Mouse (Mus musculus): ENCODE data around the gene Tas1r1.

Gene Tas1r1

DNA sequence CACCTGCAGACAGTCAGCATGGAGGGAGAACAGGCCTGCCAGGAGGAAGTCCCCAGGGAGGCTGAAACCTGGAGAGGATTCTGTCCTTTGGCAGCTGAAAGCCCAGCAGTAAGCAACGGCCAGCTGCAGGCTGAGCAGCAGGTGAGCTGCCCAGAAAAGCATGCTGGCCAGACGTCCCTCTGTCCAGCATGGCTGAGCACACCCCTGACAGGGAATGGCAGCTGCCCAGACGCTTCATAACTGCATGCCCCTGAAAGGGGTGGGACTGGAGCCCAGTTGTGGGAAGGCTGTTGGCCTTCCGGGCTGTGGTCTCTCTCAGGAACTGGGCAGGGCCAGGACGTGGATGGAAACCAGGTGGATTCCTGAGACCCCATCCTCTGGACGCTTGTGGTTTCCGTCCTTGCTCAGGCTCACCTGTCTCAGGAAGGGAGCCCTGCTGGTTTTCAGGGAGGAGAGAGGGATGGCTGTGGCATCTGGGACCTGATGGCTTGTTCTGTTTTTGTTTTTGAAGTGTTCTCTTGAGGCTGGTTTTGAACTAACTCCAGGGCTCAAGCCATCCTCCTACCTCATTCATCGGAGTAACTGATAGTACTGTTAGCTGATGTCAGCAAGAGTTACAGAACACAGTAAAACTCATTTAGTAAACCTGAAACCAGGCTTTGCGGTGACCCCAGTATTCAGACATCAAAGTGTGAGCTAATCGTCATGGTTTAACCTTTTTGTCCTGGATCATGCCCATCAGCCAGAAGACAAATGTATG lies at the start of gene Tas1r1:
Gene Tas1r1 (minus strand): TSS at position 344 of the 760 bp plus-strand sequence.
- no peak for DNase-seq (ENCODE audit: low read depth, low spot score)

DNA sequence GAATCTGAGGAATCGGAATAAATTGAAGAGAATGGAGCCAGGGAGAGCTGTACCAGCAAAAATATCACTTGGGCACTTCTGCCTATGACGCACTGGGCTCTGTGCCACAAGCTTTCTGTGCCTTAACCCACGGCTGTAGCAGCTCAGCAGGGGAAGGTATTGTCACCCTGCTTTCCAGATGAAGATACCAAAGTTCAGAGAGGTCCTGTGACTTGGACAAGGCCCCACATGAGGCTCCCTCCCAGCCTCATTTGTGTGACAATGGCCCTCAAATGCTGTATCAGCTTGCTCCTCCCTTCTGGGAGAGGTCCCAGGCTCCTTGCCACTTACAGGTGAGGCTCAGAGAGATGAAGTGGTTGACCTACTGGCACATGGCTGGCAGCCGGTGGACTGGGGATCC lies 49.8 kb upstream of the Tas1r1 start:
- no peak for DNase-seq (ENCODE audit: low read depth, low spot score)

DNA sequence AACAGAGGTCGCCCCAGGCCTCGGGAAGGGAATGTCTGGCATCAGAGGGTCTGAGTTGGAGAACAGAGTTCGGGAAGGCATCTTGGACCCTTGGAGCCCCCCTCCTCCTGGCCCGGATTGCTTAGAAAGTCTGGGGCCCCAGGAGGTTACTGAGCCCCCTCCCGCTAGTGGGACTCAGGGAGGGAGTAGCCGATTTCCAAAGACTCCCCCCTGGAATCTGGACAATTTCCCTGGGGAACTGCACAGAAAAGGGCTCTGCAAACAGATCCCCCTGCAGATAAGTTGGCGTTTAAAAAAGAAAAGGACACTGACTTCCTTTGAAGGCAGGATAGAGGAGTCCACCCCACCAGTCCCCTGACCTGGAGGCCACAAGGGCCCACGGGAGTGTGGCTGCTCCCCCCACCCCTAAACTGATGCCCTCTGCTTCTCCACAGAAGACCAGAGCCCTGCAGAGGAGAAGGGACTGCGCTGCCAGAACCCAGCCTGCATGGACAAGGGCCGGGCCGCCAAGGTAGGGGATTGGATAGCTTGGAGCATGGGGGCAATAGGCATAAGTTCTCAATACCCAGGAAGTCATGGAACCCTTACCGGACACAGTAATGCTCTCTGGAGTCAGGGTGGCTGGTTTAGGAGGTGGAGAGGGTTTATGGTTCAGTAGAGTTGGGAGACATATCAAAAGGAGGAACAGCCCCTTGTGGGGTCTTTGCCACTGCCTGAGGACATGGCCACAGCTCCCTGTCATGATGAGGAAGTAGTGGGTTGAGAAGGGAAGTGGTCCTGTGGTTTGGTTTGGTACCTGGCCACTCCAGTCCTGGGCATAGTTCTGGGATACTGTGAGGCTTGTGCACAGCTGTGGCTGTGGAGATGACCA lies 49.1 kb upstream of the Tas1r1 start:
- DNase-seq (ENCODE audit: low read depth, low spot score): no peak

DNA sequence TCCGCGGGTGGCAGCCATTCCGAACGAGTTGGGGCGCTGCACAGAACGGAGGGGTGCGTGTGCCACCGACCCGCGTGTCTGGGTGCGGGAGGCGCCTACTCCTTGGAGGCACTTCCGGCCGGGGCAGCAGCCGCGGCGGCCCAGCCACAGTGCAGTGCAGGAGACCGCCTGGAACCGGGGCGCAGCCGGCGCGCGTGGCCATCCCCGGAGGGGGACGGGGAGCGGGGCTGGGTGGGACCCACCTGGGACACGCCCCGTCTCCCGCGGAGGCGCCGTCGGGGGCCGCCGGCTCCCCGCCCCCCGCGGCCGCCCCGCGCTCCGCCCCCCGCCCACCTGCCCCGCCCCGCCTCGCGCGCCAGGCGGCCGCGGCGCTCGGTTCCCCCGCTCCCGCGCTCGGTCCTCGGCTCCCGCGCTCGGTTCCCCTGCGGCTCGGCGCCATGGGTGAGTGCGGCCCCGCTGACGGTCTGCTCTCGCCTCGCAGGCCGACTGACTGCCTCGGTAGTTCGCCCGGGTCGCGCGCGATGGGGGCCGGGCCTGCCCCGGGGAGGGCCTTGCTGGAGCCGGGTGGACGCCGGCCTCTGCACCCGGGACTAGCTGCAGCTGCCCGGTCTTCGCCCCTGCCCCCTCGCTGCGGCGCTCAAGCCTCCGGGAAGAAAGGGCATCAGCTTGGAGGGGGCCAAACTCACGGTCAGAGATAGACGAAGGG lies 48.3 kb upstream of the Tas1r1 start:
- no peak for DNase-seq (ENCODE audit: low read depth, low spot score)

DNA sequence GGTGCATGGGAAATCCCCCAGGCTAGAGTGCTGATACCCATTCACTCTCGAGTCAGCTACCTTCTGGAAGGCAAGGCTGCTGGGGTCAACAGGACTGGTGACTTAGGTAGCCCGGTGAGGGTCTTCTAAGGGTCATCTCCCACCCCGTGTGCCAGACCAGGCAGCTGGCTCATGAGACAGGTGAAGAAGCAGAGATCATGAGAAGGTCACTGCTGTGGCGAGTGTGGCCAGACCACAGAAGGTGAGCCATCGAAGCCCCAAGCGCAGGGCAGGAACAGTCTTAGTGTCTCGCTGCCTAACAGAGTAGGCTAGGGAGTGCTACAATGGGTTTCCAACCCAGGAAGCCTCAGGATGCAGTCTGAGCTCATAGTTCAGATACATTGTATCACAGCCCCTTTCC lies 46.2 kb upstream of the Tas1r1 start:
- DNase-seq (ENCODE audit: low read depth, low spot score): no peak

DNA sequence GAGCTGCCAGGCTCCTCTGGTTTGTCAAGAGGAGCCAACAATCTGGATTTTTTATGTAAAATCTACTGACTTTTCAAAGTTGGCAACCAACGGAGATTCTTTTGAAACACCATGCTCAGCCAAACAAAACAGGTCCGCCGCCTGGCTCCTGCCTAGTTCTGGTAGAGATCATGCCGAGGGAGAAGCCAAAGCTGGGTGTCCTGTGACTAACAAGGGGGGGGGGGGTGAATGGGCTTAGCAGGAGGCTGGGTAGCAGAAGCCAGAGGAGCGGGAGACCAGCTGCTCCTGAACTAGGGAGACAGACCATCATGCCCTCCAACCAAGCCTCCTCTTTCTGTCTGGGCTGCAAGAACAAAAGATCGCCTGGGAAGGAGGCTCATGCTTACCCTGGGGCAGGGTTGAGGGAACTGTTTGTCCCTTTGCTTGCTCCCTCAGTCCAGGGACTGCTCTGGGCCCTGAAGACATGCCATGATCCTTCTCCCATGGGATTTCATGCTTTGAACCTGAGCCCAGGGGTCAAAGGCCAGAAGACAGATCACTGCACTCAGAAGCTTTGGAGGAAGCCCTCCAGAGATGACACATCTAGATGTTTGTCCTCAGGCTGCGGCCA lies 45.3 kb upstream of the Tas1r1 start:
- no peak for DNase-seq (ENCODE audit: low read depth, low spot score)

DNA sequence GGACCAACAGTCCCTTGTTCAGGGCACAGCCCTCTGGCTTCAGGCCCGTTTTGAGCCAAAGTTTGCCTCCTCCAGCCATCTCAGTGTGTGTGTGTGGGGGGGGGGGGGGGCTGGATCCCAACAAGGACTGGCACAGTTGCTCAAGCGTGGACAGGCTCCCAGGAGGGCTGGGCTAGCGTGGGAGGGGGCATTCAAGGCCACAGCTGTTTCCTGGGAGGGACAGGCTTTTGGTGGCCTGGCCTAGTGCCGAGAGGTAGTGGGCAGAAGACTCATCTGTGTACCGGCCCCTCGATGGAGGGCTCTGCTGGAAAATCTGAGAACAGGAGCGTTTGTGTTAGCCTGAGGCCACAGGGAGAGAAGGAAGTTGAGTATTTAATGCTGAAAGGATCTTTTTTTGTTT lies 41.6 kb upstream of the Tas1r1 start:
- DNase-seq (ENCODE audit: low read depth, low spot score): no peak

DNA sequence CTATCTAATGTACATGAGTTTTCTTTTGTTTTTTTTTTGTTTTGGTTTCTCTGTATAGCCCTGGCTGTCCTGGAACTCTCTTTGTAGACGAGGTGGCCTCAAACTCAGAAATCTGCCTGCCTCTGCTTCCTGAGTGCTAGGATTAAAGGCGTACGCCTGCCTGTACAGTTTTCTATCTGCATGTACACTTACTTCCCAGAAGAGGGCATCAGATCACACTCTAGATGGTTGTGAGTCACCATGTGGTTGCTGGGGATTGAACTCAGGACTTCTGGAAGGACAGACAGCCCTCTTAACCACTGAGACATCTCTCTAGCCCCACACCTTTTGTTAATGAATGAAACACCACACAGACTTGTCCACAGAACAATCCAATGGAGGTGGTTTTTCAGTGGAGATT lies 40.9 kb upstream of the Tas1r1 start:
- DNase-seq (ENCODE audit: low read depth, low spot score): no peak

DNA sequence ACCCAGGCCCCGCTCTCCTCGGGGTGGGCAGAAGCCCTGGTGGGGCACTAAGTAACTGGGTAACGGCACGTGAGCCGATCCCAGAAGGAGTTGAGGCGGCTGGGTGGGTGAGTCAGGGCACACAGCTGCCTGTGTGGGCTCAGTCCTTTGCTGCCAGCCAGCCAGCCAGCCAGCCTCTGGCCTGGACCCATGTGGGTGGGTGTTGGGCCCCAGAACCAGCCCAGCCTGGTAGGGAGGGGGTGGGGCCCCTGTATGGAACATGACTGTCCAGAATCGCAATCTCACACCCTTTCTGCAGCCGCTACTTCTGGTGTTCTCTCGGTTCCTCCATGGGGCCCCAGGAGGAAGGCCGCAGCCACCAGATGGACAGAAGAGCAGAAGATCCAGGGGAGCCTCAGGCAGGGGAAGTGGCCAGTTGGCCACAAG lies 39.8 kb upstream of the Tas1r1 start:
- no peak for DNase-seq (ENCODE audit: low read depth, low spot score)

DNA sequence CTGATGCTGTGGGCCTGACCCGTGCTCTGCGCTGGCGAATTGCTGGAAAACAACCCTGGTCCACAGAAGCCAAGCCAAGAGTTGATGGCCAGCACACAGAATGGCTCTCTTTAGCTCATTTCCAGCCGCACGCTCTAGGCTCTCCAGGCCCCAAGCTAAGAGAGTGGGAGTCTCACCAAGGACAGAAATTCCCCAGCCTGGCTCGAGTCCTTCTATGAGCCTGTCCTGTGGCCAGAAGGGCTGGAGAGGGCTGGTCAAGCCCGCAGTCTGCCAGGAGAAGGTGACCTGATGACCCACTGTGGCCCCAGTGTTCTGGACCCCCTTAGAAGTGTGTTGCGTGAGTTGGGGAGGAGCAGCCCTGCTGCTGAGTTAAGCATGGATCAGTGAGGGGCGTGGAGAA lies 38.8 kb upstream of the Tas1r1 start:
- no peak for DNase-seq (ENCODE audit: low read depth, low spot score)

DNA sequence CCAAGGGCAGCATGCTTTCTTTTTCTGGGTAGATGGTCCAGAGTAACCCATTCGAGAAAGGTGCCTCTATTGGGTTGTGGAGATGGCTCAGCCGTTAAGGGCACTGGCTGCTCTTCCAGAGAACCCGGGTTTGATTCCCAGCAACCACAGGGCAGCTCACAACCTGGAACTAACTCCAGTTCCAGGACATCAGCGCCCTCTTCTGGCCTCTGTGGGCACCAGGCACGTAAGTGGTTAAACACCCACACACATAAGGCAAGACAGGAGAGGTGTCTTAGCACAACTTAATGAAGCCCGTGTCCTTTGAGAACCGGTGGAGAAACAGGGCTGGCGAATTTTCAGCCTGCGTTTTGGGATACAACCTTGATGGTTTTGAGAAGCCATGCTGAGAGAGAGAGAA lies 36.2 kb upstream of the Tas1r1 start:
- no peak for DNase-seq (ENCODE audit: low read depth, low spot score)

DNA sequence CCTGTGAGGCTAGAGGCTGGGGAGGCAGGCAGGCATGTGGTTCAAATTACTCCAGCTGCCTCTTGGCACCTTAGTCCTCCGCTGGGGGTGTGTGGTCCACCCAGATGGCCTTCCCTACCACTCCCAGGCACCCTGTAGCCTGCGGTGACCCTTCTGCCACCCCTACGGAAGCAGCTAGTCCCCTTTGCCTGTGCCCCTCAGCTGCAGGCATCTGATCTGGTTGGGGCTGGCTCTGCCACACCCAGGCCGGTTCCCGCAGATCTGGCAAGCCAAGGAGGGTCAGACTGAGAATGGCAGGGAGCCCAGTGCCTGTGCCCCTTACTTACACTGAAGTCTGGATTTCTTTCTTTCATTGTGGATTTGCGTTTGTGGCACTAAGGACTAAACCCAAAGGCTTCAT lies 35.3 kb upstream of the Tas1r1 start:
- no peak for DNase-seq (ENCODE audit: low read depth, low spot score)

DNA sequence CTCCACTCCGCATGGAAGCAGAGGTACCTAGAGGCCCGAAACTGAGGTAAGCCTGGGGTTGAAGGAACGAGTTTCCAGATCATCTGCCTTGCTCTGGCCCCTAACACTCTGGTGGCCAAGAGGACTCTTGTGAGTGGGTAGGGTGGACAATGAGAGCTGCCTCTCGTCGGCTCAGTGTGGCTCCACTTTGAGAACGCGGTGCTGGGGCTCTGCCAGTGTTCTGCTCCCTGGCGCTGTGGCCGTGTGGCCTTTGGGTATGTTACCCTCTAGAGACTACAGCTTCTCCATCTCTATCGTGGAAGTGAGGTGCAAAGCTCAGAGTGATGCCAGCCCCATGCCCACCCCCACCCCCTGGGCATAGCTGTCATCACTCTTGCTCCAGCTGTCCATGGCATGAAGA lies 34.3 kb upstream of the Tas1r1 start:
- no peak for DNase-seq (ENCODE audit: low read depth, low spot score)

DNA sequence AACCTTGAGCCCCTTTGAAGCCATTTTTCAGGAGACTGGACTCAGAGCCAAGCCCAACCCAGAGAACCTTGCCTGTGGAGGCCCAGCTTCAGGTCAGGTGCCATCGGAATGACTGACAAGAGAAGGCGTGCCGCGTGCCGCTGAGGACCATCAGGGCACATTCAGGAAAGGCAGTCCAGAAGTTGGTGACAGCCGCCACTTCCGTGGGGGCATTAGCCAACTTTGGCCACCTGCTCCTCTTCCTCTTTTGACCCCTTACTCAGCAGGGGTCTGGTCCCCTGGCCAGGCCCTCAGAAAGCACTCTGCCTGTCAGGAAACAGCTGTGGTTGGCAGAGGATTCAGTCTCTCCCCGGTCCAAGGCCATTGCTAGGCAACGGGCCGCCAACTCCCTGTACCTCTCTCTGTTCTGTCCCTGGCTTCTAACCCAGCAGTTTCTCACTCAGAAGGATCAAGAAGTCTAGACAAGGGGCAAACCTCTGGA lies 33.8 kb upstream of the Tas1r1 start, which contains the start of gene Plekhg5:
Gene Plekhg5 (plus strand): TSS at position 378 of the 481 bp plus-strand sequence.
- DNase-seq (ENCODE audit: low read depth, low spot score): no peak

DNA sequence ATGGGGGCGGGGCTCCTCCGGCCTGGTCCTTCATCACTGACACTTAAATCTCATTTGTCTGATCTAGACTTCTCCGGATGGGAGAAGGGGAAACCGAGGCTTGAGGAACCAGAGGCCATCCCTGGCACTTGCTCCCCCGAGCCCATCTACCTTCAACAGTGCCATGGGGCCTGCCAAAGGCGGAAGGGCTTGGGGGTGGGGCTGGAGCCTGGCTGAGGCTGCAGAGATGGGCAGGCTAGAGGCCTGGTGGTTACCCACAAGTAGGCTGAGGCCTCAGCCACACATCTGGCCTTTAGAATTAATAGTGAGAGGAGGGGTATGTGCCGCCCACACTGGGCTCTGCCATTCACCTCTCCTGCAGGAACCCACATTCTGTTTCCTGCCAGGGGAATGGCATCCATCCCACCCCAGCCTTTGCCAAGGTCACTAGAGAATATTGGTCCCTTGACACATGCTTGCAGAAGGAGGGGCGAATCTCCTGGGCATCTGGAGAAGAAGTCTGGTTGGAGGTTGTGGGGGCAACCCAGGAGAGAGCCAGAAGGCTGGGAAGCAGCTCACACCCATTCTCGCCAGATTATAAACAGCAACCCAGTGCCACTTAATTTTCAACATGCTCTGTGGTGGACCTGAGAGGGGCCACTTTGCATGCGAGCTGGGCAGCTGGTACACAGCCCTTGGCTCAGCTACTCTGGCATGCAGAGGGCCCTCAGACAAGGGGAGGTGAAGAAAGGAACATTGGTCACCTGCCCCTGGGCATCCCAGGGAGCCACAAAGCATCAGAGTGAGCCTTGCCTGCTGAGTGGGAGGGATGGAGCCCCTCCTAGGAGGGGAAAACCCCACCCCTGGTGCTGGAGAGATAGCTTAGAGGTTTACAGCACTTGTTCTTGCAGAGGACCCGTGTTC lies 32.4 kb upstream of the Tas1r1 start:
- DNase-seq (ENCODE audit: low read depth, low spot score): no peak

DNA sequence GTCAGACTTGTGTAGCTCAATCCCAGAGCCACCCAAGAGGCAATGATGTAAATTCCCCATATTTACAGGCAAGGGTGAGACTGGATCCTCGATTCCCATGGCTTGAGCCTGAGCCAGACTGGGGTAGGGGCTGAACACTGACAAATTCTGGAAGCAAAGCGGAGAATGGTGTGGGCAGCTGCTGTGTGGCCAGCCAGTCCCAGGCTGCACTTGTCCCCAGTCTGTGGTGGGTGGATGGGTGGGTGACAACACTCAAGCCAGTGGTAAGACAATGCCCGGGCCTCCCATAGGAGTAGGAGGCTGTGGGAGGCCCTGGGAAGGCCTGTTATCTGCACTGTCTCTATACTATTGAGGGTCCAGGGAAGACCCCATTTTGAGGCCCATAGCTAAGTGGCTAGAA lies 30.9 kb upstream of the Tas1r1 start:
- no peak for DNase-seq (ENCODE audit: low read depth, low spot score)

DNA sequence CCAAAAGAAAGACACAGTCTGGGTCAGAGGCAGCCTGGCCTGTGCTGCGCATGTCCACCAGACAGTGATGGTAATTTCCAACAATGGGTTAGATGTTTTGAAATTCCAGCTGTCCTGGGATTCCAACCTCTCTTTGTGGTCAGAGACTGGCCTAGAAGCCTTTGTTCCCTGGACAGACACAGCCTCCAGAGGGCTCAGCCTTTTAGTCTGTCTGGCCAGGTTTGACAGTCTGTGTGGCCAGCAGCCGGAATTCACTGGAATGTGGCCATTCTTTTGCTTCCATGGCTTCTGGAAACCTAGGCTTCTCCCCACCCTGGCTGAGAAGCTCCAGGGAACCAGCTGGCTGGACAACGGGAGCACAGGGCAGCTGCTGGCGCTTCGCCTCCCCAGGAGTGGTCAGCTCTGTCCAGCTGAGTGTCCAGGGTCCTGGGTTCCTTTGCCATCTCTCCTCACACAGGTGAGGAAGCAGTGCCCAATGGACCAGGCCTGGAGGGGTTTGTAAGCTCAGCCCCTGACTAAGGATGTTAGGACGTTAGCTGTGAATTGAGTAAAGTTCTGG lies 29.9 kb upstream of the Tas1r1 start:
- no peak for DNase-seq (ENCODE audit: low read depth, low spot score)

DNA sequence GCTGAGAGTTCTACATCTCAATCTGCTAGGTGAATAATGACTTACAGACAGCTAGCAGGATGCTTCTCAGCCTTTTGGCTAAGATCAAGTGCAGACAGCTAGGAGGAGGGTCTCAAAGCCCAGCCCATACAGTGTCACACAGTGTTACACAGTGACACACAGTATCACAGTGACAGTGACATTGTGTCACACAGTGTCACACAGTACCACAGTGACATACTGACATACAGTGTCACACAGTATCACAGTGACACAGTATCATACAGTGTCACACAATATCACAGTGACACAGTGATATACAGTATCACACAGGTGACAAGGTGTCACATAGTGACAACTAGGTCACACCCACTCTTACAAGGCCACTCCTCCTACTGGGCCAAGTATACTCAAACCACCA lies 28.9 kb upstream of the Tas1r1 start:
- no peak for DNase-seq (ENCODE audit: low read depth, low spot score)

DNA sequence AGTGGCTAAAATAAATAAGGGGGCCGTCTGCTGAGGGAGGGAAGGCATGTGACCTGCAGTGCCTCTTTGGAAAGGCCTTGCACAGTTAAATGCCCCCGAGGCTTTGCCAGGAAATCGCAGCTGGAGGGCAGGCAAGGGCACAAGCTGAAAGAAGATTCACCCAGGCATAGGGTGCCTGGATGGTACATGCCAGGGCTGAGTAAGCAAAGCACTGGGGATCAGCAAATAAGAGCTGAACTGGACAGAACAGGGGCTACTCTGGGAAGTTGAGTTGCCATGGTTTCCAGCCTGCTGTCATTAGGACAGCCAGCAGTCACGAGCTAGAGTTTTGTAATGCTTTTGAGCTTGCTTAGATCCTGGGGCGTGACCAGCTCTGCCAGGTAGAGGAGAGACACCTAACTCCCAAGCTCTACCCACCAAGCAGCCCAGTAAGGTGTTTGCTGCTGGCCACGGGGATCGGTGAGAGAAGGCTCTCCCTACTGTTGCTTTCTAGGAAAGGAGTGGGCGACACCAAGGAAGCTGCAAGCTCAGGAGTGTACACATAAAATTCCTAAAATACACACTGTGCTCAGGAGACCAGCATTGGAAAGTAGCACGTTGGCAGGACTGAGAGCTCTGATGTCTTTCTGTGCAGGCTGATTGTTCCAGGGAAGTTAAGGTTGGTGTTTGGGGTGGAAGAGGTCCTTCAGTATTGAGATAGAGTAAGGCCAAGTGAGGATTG lies 24.2 kb upstream of the Tas1r1 start:
- no peak for DNase-seq (ENCODE audit: low read depth, low spot score)

DNA sequence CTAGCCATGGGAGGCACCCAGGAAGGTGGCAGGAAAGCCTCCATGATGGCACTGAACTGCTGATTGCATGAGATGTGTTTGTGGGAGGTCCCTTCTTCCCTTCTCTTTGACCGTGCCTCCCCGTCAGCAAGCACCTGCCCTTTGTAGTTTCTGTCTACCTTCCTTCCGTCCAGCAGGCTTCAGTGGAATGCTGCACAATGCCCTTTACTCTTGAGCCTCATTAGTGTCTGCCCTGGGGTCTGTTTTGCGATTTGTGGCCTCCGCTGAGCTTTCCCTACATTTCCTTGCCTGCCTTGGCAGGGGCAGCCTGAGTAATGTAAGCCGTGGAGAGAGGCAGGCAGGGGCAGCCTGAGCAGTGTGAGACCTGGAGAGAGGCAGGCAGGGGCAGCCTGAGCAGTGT lies 6.2 kb upstream of the Tas1r1 start:
- DNase-seq (ENCODE audit: low read depth, low spot score): no peak
